Mouse (Mus musculus): ENCODE results near the gene Pglyrp1. TPM values are rescaled to one million over a fixed set of nuclear protein-coding genes. Genes with fewer than 3 reads are reported as not detected.

Gene Pglyrp1
- polyA plus RNA-seq, 1 experiment: 201 TPM

- TF ChIP-seq CTCF (IDR thresholded peaks at IDR 0.05; ENCODE audit: control insufficient read depth, insufficient read depth, low read length) (no peak), POLR2A (IDR thresholded peaks at IDR 0.05; ENCODE audit: borderline replicate concordance, control insufficient read depth, low read depth, low read length) (no peak)
- Histone ChIP-seq H3K4me3 (replicated peaks; ENCODE audit: control insufficient read depth, low read depth, low read length) (no peak within 1 kb of the TSS), H3K4me1 (ENCODE audit: control insufficient read depth, insufficient read depth, low read length) (no peaks in the 10 kb centered on the region; the same call in 1 of the 2 replicates), H3K27ac (ENCODE audit: control insufficient read depth, insufficient read depth, low read depth, low read length, poor library complexity) (no peak within 1 kb of the TSS)
- WGBS: 3% methylated on average over 30 of the region's 45 CpGs
These were observed 54.2 kb downstream of the Pglyrp1 start, which contains the start of gene Nova2 for GRCm38 (mm10) chr7:18925162-18925938. Nova2 (plus strand) TSS chr7:18925888.

- TF ChIP-seq CTCF (IDR thresholded peaks at IDR 0.05; ENCODE audit: control insufficient read depth, insufficient read depth, low read length): no peak
- TF ChIP-seq POLR2A (IDR thresholded peaks at IDR 0.05; ENCODE audit: borderline replicate concordance, control insufficient read depth, low read depth, low read length): no peak
- WGBS: 8% methylated on average over 38 of the region's 42 CpGs
- Histone ChIP-seq H3K27ac (ENCODE audit: control insufficient read depth, insufficient read depth, low read depth, low read length, poor library complexity) (no peak overlapping the region), H3K4me3 (replicated peaks; ENCODE audit: control insufficient read depth, low read depth, low read length) (no peak overlapping the region), H3K4me1 (ENCODE audit: control insufficient read depth, insufficient read depth, low read length) (no peaks in the 10 kb centered on the region; the same call in 1 of the 2 replicates)
These were observed 55.1 kb downstream of the Pglyrp1 start for GRCm38 (mm10) chr7:18926041-18926790.

GRCm38 (mm10) chr7:18926911-18927310, 55.8 kb downstream of the Pglyrp1 start:
- TF ChIP-seq CTCF (IDR thresholded peaks at IDR 0.05; ENCODE audit: control insufficient read depth, insufficient read depth, low read length) (no peak), POLR2A (IDR thresholded peaks at IDR 0.05; ENCODE audit: borderline replicate concordance, control insufficient read depth, low read depth, low read length) (no peak)
- no peak overlapping the region for H3K27ac ChIP-seq (ENCODE audit: control insufficient read depth, insufficient read depth, low read depth, low read length, poor library complexity)
- 46% methylated on average over 6 of the region's 6 CpGs for WGBS
- no peak overlapping the region for H3K4me3 ChIP-seq (replicated peaks; ENCODE audit: control insufficient read depth, low read depth, low read length)
- H3K4me1 ChIP-seq (ENCODE audit: control insufficient read depth, insufficient read depth, low read length): no peaks in the 10 kb centered on the region; the same call in 1 of the 2 replicates

- 1% methylated on average over 3 of the region's 3 CpGs for WGBS
- H3K27ac ChIP-seq (ENCODE audit: control insufficient read depth, insufficient read depth, low read depth, low read length, poor library complexity): no peak overlapping the region
These were observed 56.6 kb downstream of the Pglyrp1 start for GRCm38 (mm10) chr7:18927759-18928158.

More at GRCm38 (mm10) chr7:18927759-18928158, 56.6 kb downstream of the Pglyrp1 start:
- Histone ChIP-seq H3K4me1 (ENCODE audit: control insufficient read depth, insufficient read depth, low read length) (no peaks in the 10 kb centered on the region; the same call in 1 of the 2 replicates), H3K4me3 (replicated peaks; ENCODE audit: control insufficient read depth, low read depth, low read length) (no peak overlapping the region)
- TF ChIP-seq CTCF (IDR thresholded peaks at IDR 0.05; ENCODE audit: control insufficient read depth, insufficient read depth, low read length): no peak
- TF ChIP-seq POLR2A (IDR thresholded peaks at IDR 0.05; ENCODE audit: borderline replicate concordance, control insufficient read depth, low read depth, low read length): no peak

Other genes starting within 250 kb of the Pglyrp1 start
- gene Psg21, start 214.6 kb upstream of the Pglyrp1 start, polyA plus RNA-seq (2011; ENCODE audit: insufficient read depth, insufficient read length, low replicate concordance, missing spikeins): not detected in 2 replicates
- not detected in 2 replicates for gene Psg20, start 185.1 kb upstream of the Pglyrp1 start, polyA plus RNA-seq (2011; ENCODE audit: insufficient read depth, insufficient read length, low replicate concordance, missing spikeins)
- not detected in 2 replicates for gene Psg22, start 153.2 kb upstream of the Pglyrp1 start, polyA plus RNA-seq (2011; ENCODE audit: insufficient read depth, insufficient read length, low replicate concordance, missing spikeins)
- gene Psg19, start 72.8 kb upstream of the Pglyrp1 start, polyA plus RNA-seq (2011; ENCODE audit: insufficient read depth, insufficient read length, low replicate concordance, missing spikeins): not detected in 2 replicates
- not detected in 2 replicates for gene Psg17, start 49.7 kb upstream of the Pglyrp1 start, polyA plus RNA-seq (2011; ENCODE audit: insufficient read depth, insufficient read length, low replicate concordance, missing spikeins)
- 1.5 and 3.6 TPM in 2 replicates for gene Mill2, start 31.4 kb upstream of the Pglyrp1 start, polyA plus RNA-seq (2011; ENCODE audit: insufficient read depth, insufficient read length, low replicate concordance, missing spikeins)
- 18.7 and 40.4 TPM in 2 replicates for gene Ccdc61, start 39.1 kb downstream of the Pglyrp1 start, polyA plus RNA-seq (2011; ENCODE audit: insufficient read depth, insufficient read length, low replicate concordance, missing spikeins)
- gene Nova2, start 54.6 kb downstream of the Pglyrp1 start, polyA plus RNA-seq (2011; ENCODE audit: insufficient read depth, insufficient read length, low replicate concordance, missing spikeins): 0.16 and 0.35 TPM in 2 replicates
- not detected in 2 replicates for gene Nanos2, start 116.1 kb downstream of the Pglyrp1 start, polyA plus RNA-seq (2011; ENCODE audit: insufficient read depth, insufficient read length, low replicate concordance, missing spikeins)
- gene Mypop, start 119.9 kb downstream of the Pglyrp1 start, polyA plus RNA-seq (2011; ENCODE audit: insufficient read depth, insufficient read length, low replicate concordance, missing spikeins): 0.83 and 1.1 TPM in 2 replicates
- gene Irf2bp1, start 132.7 kb downstream of the Pglyrp1 start, polyA plus RNA-seq (2011; ENCODE audit: insufficient read depth, insufficient read length, low replicate concordance, missing spikeins): 6.8 and 7.3 TPM in 2 replicates
- not detected in 2 replicates for gene Foxa3, start 152.2 kb downstream of the Pglyrp1 start, polyA plus RNA-seq (2011; ENCODE audit: insufficient read depth, insufficient read length, low replicate concordance, missing spikeins)
- gene Sympk, start 153.0 kb downstream of the Pglyrp1 start, polyA plus RNA-seq (2011; ENCODE audit: insufficient read depth, insufficient read length, low replicate concordance, missing spikeins): 34.3 and 108 TPM in 2 replicates
- not detected in 2 replicates for gene Rsph6a, start 183.4 kb downstream of the Pglyrp1 start, polyA plus RNA-seq (2011; ENCODE audit: insufficient read depth, insufficient read length, low replicate concordance, missing spikeins)
- 21.4 and 27.7 TPM in 2 replicates for gene Dmwd, start 204.9 kb downstream of the Pglyrp1 start, polyA plus RNA-seq (2011; ENCODE audit: insufficient read depth, insufficient read length, low replicate concordance, missing spikeins)
- 25.8 and 42.6 TPM in 2 replicates for gene Dmpk, start 212.5 kb downstream of the Pglyrp1 start, polyA plus RNA-seq (2011; ENCODE audit: insufficient read depth, insufficient read length, low replicate concordance, missing spikeins)
- gene Six5, start 223.3 kb downstream of the Pglyrp1 start, polyA plus RNA-seq (2011; ENCODE audit: insufficient read depth, insufficient read length, low replicate concordance, missing spikeins): 4.7 and 6.5 TPM in 2 replicates
- gene Gm4969, start 247.0 kb downstream of the Pglyrp1 start, polyA plus RNA-seq (2011; ENCODE audit: insufficient read depth, insufficient read length, low replicate concordance, missing spikeins): not detected in 2 replicates
- gene Fbxo46, start 248.5 kb downstream of the Pglyrp1 start, polyA plus RNA-seq (2011; ENCODE audit: insufficient read depth, insufficient read length, low replicate concordance, missing spikeins): 3.9 and 4.8 TPM in 2 replicates

Measured in bone marrow, adult 2 months (tissue).